Mouse (Mus musculus) T-helper 2 cell (primary cell): ENCODE results near the gene Gm14435.
"Not testable (repeated sequence)": the region's sequence is repeated elsewhere in the genome, so short reads cannot be mapped to it uniquely, and the experiment has no call there.

Experiments used
- in situ Hi-C: fragments of 300-600 bp; cut with MboI, MseI; formaldehyde crosslinking; loops from one replicate; pipeline ENCODE4 v1.15.1; 2025; ENCODE audit warnings: high pct_unique_total_duplicates

Gene Gm14435

GRCm38 (mm10) chr2:176423294-176423693, at the start of gene Gm14435:
Gene Gm14435, plus strand, starts transcription at chr2:176423594.
- in situ Hi-C loops = not testable (repeated sequence)
